Mouse (Mus musculus) urinary bladder, postnatal 14 days (tissue): ENCODE measurements around the gene Mapk6.

Source experiments
- DNase-seq: peaks from one replicate; pipeline ENCODE4 v3.0.0; 2021; ENCODE audit warnings: low spot score

The Mapk6 gene

DNA sequence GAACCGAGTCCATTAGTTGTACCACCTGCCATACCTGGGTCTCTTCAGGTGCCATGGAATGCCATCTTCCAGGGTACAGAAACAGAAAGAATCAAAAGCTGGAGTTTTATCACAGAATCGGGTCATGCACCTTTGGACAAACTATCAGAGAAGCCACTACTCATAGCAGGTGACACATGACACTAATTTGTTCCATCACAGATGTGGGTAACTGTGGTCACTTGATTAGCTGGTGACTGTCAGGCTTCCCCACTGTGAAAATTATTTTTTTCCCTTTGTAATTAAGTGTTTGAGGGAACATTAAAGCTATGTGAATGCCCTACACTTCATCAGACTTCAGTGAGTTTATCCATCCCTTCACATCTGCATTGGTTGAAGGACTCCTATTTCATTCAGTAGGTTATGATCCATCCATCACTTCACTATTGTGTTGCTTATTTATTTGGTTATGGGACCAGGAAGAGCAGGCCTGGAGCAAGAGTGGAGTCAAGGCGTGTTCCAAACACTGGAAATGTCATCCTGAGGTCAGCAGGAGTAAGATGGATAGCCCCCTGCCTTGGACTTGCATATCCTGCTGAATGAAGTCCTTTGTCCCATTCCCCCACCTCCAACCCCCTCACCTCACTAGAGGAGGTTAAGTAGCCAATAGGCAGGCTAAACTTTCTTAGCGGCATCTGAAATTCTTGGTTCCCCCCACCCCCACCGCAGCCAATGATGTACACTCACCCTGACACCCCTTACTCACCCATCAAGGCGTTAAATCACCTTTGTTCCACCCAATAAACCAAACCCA is 14.7 kb upstream of the Mapk6 start:
- no peak for DNase-seq

DNA sequence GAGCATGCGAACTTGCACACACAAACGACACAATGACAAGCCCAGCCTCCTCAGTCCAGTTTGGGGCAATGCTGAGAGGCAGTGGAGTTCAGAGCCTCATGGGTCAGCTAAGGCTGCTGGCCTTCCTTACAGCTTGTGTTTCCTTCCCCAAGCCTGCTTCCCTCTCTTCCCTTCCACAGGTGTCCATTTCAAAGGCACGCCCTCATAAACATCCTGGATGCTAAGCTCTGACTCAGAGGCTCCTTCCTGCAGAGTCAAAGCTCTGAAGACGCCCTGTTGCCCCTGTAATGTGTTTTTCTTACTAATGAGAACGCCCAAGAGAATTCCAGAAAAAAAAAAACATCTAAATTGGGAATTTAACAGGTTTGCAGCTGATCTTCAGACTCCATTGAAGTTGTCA is 13.9 kb upstream of the Mapk6 start:
- DNase-seq, result peak; percentile 24

DNA sequence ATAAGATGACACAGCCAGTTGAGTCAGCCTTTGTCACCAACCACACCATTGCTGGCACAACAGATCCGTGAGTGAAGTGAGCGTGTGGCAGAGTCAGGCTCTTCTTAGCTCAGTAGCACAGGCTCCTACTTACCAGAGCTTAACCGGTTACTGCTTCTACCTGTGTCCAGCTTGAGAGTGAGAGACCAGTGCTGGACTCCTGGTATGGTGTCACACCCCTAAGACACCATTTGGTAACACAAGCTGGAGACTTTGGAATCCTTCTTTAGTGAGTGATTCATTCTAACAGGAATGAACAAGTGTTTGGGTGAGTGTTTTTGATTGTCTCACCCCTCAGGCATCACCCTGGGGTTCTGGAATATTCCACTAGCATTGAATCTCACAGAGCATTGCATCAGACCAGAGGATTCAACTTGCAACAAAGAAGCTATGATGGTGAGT is 12.5 kb upstream of the Mapk6 start:
- DNase-seq, result no peak

DNA sequence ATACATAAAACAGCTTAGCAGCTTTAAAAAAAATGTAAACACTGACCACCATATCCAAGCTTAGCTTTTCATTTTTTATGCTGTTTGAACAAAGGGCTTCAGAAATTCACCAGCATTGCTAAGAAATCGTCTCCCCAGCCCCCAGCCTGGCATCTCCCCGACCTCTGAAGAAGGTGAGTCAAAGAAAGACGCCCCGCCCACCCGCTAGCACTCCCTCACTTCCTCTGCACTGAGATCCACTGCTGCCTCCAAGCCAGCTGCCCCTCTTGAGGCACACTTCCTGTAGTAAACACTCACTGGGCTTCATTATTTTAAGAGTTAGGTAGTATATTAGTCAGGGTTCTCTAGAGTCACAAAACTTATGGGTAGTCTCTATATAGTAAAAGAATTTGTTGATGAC is 4.4 kb upstream of the Mapk6 start:
- DNase-seq, result peak; percentile 34

DNA sequence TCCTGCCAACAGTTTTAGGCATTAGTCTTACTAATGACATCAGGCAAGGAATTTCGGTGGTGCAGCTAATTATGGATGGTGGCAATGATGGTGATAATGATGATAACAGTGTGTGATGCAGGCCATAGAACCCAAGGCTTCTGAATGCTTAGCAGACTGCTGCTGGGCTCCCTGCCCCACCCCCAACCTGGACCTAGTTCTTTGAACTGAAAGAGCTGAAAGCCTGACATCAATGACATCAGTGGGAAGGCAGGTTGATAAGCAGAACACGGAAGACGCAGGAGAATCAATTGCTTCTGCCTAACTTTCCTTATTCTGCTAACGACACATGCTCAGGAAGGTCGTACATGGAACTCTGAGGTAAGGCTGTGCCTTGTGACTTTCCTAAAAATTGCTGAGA is 3.4 kb upstream of the Mapk6 start:
- DNase-seq, result no peak

DNA sequence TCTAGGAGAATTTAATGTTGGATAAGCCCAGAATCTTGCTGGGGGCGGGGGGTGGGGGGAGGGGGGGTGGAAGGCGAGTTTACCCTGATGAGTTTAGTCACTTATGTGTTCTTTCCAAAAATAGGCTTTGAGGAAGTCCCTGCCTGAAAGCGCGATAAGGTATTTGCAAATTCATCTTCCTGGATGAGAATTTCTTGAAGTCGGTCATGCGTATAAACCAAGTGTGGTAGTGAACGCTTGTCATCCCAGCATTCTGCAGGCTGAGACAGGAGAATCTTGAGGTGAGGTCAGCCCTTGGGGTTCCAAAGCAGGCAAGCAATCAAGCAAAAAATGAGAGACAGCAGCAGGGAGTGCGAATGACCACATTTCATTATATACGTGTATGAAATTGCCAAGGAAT is 1.8 kb upstream of the Mapk6 start:
- DNase-seq, result no peak

DNA sequence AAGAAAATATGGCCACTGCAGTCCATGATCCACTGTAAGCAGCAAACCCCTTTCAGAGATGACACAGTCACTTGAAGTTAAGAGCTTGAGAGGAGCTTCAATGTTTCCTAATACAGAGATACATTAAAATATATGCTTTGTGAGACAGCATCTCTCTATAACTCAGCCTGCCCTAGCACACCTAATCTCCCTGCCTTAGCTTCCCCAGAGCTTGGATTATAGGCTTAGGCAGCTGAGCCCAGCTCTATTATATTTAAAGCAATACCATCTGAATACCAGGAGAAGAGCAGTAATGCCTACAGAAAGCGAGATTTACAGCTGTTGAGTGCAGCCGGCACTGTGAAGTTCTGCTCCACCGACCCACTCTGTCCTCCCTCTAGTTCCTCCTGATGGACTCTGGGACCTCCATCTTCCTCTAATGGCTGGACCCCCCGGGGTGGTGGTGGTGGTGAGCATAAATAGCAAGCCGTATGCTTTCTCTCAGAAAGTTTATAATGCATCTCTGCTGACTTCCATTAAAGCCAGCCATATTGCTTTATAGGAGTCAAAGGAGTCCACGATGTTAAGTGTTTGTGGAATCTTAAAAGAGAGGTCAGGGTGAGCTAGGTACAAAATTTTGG is 1.2 kb upstream of the Mapk6 start:
- DNase-seq, result no peak

DNA sequence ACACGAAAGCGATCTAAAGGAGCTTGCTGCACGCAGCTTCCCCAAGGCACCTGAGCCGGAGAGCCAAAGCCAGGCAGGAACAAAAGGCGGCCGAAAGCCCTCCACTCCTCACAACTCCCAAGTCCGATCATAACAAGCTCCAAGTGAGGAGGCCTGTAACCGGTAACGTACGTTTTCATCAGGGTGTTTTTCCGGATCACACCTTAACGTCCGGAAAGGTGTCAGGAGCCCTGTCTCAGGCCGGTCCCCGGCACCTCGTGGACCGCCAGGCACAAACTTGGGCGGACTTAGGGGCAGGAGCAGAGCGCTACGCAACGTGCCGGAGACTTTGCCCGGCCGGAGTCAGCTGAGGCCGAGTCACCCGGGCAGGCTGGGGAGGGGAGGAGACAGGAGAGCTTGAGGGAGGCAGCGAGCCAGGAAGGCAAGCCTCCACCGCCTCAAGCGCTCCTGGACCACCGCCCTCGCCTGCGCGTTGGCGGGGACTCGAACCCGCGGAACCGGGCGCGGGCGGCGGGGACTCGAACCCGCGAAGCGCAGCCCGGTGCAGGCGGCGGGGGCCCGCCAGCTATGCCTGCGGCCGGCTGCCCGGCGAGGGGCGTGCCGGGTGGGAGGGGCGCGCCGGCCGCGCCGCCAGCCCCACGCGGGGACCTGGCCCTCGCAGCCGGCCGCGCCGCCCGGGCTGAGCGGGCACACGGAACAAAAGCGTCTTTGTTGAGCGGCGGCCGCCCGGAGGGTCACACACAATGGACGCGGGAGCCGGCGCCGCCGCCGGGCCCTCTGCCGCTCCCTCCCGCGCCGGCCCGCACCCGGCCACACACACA is 564 bp downstream of the Mapk6 start:
- peak; percentile 78 for DNase-seq

DNA sequence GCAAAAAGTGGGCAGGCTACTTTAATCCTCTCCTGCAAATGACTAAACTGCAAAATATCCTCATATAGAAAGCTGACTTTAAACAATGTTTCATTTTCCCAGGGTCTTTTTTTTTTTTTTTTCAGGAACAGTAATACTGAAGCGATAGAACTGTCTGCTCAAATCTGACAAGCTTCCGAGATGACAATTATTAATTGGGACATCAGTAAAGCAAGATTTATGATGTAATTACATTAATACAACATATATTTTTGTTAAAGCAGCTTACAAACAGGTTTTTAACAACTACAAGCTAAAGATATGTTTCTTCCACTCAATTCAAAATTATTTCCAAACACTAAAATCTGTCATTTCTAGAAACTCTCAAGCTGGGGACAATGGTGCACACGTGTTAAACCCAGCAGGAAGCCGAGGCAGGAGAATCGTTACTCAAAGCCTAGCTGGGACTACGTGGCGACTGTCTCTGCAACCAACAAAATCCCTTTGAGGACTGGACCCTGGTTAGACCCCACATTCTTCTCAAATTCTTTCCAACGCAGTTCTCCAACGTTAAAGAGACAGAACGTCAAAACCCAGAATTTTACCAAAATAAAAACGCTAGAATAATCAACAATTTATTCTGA is 1.5 kb downstream of the Mapk6 start:
- DNase-seq, result no peak

DNA sequence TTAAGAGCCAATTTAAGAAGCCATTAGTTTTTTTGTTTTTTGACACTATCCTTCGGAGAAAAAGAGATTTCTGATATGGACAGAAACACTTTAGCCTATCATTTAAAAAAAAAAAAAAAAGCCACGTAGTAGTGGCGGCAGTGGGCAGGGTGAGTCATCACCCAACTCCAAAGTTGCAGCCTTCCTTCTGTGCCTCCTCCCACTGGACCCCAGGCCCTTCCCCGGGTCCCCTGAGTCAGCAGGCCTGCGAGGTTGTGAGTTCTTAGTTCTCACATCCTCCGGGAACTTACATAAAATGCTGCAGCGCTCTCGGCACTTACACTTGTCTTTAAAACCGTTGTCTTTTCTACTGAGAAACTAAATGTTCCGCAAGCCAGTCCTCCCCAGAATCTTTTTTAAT is 2.0 kb downstream of the Mapk6 start:
- peak; percentile 57 for DNase-seq

DNA sequence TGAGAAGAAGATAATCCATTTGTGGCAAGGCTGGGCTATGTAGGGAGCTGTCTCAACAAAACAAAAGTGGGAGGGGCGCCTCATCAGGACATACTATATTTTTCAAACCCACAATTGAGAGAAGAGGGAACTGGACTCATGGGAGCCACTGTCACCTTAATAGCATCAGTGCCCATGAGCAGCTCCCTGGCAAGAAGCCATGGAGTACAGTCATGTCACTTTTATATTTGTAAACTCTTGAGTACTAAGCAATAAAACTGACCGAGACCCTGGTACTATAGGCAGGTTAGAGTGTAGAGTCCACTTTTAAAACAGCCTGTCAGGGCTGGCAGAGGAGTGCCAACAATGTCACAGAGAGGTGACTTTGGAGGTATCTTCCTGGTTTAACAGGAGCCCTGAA is 3.7 kb downstream of the Mapk6 start:
- DNase-seq, result no peak

DNA sequence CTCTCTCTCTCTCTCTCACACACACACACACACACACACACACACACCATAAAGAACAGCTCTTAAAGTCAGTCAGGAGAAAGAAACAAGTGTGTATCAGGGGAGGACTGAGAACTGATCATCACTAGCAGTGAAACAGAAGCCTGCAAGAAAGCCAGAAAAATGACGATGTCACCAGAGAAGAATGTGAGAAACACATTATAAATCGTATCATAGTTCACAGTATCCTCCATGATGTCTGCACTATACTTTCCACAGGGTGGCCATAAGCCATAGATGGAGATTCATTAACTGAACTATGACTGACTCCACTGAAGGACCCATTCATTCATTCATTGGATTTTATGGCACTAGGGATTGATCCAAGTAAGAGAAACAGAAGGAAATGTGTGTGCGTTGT is 6.3 kb downstream of the Mapk6 start:
- DNase-seq, result no peak

DNA sequence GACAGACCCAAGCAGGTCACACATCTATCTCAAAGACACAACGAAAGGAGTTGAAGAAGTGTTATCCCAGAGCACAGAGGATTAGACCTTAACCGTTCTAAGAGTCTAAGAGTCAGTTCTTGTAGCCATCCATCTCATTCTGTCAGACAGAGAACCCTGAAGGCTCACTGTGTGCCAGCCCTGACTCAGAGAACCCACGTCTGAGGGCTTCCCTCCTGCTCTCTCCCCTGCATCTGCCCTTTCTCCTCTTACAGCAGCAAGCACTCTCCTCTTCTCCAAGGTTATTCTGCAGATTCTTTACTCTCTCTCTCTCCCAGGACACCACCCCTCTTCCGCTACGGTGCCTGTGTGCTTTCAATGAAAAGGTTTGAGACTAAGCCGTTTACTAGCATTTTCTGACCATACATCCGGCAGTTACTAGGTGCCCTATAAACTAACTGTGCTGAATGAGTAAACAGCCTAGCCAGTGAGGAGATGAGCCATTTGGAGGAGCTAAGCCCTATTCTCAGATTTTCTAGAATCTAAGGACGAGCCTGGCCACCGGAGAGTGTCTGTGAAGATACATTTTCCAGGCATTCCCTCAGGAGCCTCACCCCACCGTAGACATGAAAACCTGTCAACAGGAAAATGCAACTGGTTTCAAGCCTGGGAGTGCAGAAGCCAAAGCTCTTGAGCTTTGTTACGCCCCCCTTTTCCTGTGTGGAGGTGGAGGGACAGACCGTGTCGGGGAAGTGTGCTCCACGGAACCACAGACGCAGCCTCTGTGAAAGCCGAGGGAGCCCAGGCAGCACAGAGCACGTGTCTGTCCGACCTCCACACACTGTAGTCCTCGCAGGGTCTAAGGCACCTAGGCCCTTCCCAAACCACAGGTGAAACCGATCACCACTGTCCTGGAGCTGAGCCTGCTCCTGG is 8.0 kb downstream of the Mapk6 start:
- DNase-seq, result no peak

DNA sequence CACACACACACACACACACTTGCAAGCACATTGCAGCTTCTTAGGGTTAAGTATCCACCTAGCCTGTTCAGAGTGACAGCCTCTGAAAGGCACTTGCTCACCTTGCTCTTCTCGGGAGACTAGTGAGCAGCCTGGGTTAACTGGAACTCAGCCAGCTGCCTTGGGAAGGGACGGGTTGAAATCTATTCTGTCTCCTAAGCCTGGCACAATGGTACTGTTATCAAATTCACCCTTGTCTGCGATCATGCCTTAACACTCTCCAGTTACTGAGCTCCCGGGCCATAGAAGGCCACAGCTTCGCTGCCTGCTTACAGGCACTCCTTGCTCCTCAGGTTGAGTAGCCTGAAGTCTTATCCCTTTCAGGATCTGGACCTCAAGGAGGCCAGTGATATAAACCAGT is 9.2 kb downstream of the Mapk6 start:
- no peak for DNase-seq

DNA sequence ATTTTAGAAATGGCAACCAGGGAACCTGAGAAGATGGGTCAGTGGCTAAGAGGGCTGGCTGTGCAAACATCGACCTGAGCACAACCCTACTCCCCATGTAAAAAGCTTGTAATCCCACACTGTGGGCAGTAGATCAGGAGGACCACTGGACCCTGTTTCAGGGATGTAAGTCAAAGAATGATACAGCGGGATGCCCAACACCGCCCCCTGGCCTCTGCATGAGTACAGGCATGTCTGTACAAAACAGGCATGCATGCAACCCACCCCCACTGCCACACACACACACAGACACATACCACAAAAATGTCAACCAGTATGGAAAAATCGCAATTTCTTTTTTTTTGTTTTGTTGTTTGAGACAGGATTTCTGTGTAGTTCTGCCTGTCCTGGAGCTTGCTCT is 10.7 kb downstream of the Mapk6 start:
- DNase-seq, result no peak

DNA sequence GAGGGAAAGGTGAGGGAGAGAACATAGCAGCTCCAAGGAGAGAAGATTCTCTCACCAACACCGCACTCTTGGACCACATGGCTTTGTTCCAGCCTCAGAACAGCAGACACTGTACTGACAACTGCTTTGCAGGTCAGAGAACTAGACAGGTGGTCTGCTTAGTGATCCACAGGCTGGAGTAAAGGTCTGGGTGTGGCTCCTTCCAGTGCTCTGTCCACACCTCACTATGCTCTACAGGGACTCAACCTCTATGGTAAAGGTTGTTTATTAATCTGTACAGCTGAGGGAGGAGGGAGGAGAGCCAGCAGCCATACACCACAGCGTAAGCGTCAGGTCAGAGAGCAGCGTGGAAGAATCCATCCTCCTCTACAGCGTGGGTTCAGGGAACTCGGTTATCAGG is 13.8 kb downstream of the Mapk6 start:
- no peak for DNase-seq

DNA sequence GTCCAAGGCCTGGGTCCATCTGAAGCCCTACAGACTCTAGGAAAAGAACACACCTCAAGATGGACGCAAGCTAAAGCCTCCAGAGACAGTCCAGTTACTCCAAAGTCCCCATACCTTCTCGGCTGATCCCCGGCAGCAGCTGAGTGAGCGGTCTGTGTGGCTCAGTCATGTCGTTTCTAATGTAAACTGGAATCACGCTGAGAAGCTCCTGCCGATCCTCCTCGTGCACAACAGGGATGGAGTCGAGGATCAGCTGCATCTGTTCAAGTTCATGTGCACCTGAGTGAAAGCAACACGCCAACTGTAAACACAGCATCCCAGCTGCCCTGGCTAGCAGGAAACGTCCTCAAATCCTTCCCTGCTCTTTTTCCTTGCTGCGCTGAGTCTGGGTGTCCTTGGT is 16.6 kb downstream of the Mapk6 start:
- DNase-seq, result no peak

DNA sequence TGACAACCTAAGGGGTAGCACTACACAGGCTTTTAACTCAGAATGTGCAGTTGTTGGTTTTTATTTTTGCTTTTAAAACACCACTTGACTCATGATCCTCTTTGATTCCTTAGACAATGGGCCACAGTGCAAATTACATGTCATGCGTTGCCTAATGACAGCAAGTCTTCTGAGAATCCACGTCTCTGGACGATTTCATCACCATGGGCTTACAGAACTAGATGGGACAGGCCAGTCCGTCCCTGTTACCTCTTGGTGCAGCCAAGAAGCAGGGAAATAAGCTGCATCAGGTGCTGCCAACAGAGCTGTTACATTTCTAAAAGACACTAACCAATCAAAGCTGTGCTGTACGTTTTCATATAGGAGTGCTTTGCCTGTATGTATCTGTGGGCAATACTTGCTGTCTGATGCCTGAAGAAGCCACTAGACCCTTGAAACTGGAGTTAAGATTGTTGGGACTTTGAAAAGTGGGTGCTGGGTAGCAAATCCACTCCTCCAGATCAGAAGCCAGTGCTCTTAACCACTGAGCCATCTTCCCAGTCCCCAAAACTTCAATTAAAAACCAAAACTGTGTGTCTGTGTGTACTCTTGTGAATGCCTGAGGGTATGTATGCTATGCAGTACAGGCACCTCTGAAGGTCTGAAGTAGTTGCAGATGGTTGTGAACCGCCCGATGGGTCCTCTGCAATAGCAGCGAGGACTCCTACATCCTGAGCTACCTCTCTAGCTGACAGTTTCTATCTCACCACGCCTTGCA is 24.4 kb downstream of the Mapk6 start:
- no peak for DNase-seq

DNA sequence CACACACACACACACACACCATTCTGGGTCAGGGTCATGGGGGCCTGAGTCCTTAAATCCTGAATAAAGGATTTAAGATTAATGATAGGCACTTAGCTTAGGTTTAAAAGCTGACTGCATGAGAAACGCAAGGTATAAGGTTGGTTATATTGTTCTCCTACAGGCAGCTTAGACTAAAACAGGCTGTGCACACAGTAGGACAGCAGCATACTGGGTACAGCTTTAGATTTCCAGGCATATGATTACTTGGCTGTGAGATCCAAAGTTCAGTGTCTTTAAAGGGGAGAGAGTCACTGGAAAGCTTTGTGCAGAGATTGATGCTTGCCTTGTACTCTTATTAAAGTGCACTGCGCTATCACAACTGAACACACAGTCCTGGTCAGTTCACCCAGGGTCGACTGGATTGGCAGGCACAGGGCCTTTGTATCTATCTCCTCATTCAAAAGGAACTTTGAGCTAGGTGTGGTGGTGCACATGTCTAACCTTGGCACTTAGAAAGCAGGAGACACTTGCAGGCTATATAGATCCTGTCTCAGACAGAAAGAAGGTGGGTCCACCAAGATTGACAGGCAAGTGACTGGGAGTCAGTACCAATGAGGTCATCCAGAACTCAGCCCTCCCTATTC is 25.4 kb downstream of the Mapk6 start:
- no peak for DNase-seq

DNA sequence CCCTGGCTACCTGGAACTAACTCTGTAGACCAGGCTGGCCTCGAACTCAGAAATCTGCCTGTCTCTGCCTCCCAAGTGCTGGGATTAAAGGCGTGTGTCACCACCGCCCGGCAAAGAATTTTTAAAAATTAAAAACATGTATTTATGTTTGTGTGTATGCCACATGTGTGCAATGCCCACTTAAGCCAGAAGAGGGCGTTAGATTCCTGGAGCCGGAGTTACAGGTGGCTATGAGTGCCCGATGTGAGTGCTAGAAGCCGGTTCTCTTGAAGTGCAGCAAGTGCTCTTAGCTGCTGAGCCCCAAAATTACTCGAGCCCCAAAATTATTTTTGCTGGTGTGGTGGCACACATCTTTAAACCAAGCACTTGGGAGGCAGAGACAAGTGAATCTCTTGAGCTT is 26.0 kb downstream of the Mapk6 start:
- DNase-seq, result no peak
